Mouse (Mus musculus): ENCODE measurements at regions not wholly inside any gene's neighbourhood (a gene's known extent, or its start where the extent isn't known, plus 50 kb on each side); places are given as distances from the start of the nearest gene placed in this dataset.
A peak's percentile ranks its signal among the peaks of the same experiment; 100 is the strongest.

DNA sequence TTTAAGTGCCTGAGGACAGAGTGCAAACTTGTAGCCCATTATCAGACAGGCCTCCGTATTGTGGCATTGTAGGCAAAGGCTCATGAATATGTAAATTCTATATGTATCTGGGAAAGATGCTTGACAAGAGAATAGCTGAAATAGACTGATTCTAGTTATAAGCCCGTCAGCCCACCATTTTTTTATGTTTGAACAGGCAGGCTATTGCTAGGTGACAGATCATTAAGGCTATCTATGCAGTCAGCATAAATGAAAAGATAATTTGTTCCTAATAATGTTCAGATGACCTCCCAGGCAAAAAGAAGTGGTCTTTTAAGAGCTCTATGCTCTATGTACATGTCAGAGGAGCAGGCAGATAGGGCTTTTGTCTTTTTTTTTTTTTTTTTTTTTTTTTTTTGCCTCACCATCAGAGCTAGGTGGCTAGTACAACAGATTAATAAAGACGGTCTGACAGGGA, 241.6 kb downstream of the Gm11487 start:
- DNase-seq (ENCODE audit: low read depth, low spot score) = peak; percentile 6
